Mouse (Mus musculus): ENCODE measurements around the gene Krba1. TPM values are rescaled to one million over a fixed set of nuclear protein-coding genes. Genes with fewer than 3 reads are reported as not detected.

Krba1 gene
- 40.6 TPM for polyA plus RNA-seq (2017; shearing (Covaris generic))

DNA sequence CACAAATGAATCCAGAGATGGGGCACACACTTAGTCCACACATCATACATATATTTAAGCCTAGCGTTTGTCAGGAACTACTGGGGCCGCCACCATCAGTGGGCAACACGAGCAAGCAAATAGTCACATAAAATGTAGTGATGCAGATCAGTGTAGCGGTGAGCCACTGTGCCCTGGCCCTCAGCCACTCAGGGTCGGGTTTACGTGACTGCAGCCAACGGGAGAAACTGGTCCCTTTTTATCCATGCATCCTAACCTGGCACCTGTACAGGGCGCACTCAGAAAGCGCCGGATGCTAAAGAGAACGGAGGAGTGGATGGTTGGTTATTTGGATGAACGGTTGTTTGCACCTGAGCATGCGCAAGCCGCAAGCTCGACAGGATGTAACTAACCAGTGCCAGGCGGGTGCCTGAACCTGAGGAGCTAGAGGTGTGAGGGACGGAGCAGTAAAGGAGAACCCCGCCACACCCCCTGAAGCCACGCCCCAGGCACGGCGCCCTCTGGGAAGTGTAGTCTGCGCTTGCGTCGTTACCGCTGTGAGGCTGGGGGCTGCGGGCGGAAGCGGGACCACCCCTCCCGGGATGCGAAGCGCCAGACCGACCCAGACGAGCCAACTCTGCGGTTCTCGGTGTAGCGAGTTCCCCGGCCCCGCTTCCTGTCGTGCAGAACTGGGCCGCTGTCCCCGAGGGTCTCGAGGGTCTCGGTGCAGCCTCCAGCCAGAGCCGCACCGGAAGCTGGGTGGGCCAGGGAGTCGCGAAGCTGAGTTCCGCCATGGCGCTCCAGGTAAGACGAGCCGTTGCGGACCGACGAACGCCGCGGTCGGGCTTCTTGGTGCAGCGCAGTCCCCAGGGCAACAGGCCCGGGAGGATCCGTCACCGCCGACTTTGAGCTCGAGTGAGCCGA lies at the start of gene Krba1:
Gene Krba1 (plus strand): TSS at position 482 of the 903 bp plus-strand sequence.

DNA sequence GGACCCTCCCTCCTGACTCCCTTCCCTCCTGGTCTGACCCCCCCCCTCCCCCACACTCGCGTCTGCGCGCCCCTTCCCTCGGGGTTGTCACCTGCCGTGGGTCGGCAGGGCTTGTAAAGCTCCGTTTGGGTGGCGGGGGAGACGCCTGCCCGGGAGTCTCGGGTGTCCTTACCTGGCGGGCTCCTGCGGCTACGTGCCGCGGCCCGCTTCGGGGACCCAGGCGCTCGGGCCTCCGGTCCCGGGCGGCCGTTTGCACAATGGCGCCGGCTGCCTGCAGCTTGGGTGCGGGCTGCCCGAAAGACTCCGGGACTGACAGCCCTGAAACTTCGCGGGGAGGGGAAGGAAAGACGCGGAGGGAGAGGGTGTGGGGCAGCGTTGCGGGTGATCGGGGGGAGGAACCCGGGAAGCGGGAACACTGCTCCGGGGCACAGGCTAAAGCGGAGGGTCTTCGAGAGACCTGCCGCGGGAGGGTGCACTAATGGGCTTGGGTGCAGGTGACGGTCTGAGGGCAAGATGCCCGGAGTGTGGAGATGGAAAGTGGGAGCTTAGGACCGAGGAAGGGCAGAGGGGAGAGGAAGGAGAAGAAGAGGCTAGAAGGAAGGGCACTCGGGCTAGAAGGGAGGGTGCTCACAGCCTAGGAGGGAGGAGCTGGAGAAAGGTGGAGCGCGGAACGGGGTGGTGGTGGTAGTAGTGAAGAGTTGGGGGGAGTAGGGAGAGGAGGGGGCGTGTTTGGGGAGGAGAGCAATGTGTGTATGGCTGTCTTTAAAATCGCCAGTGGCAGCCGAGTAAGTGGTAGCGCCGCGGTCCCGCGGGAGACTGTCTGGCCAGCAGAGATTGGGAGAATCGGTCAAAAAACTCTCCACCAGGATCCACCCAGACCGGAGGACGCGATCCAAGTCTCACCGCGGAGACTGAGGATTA lies 50.1 kb downstream of the Krba1 start, which contains the start of gene Zfp467:
Gene Zfp467 (minus strand): TSS at position 645 of the 921 bp plus-strand sequence.

DNA sequence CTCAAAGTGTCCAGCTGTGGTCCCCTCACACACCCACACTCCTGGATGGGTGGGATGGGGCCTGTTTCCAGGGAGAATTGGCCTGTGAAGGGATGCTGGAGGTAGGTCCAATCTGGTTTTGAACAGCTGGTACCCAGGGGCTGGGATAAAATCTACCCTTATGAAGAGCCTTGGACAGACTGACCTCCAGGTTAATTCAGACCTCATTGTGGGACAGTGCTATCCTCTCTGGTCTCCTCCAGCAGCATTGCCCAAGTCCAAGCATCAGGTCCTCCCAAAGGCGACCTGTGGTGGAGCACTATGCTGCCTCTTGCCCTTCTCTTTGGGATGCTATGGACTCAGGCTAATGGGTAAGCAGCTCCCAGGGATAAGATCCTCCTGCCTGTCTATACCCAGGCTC lies 52.5 kb downstream of the Krba1 start, which contains the start of gene Sspo:
Gene Sspo (plus strand): TSS at position 301 of the 400 bp plus-strand sequence.

Other genes starting within 250 kb of the Krba1 start
- gene Zfp467, start 50.2 kb downstream of the Krba1 start, polyA plus RNA-seq (2017; shearing (Covaris generic)) = 17.7 TPM
- gene Sspo, start 52.6 kb downstream of the Krba1 start, polyA plus RNA-seq (2017; shearing (Covaris generic)) = 0.18 TPM
- gene Atp6v0e2, start 142.0 kb downstream of the Krba1 start, polyA plus RNA-seq (2017; shearing (Covaris generic)) = 0.60 TPM
- gene Lrrc61, start 159.2 kb downstream of the Krba1 start, polyA plus RNA-seq (2017; shearing (Covaris generic)) = 58.6 TPM
- gene Rarres2, start 177.2 kb downstream of the Krba1 start, polyA plus RNA-seq (2017; shearing (Covaris generic)) = 0.32 TPM
- not detected for gene Gm45021, start 194.0 kb downstream of the Krba1 start, polyA plus RNA-seq (2017; shearing (Covaris generic))
- gene Repin1, start 198.3 kb downstream of the Krba1 start, polyA plus RNA-seq (2017; shearing (Covaris generic)) = 8.3 TPM
- not detected for gene Gm44965, start 198.4 kb downstream of the Krba1 start, polyA plus RNA-seq (2017; shearing (Covaris generic))
- 4.0 TPM for gene Zfp775, start 206.5 kb downstream of the Krba1 start, polyA plus RNA-seq (2017; shearing (Covaris generic))
- gene AI854703, start 231.2 kb downstream of the Krba1 start, polyA plus RNA-seq (2017; shearing (Covaris generic)) = 4.7 TPM